Mouse (Mus musculus): ENCODE results near the gene Ppy. TPM values are rescaled to one million over a fixed set of nuclear protein-coding genes. Genes with fewer than 3 reads are reported as not detected.

The Ppy gene
- polyA plus RNA-seq, 1 experiment from 2014 or later, result 4.5 TPM

GRCm38 (mm10) chr11:102053183-102053582 lies 47.9 kb downstream of the Ppy start:
- 58% methylated on average over 7 of the region's 7 CpGs for WGBS
- no peak for ATAC-seq
- Histone ChIP-seq H3K4me1 (replicated peaks) (no peaks in the 10 kb centered on the region), H3K36me3 (no peaks in the 10 kb centered on the region), H3K27ac (no peak overlapping the region), H3K9me3 (no peaks in the 10 kb centered on the region), H3K27me3 (replicated peaks) (no peaks in the 10 kb centered on the region), H3K4me3 (replicated peaks) (no peak overlapping the region), H3K4me2 (replicated peaks) (no peak overlapping the region), H3K9ac (no peak overlapping the region)

- Histone ChIP-seq H3K27me3 (replicated peaks) (no peaks in the 10 kb centered on the region), H3K4me3 (replicated peaks) (no peak overlapping the region), H3K4me2 (replicated peaks) (no peak overlapping the region), H3K36me3 (no peaks in the 10 kb centered on the region), H3K27ac (no peak overlapping the region), H3K9me3 (no peaks in the 10 kb centered on the region), H3K9ac (no peak overlapping the region), H3K4me1 (replicated peaks) (no peaks in the 10 kb centered on the region)
- ATAC-seq, result no peak
- WGBS, result 79% methylated on average over 12 of the region's 12 CpGs
These were observed 48.4 kb downstream of the Ppy start for GRCm38 (mm10) chr11:102052697-102053096.

- Histone ChIP-seq H3K9ac (no peak overlapping the region), H3K36me3 (no peaks in the 10 kb centered on the region), H3K4me1 (replicated peaks) (no peaks in the 10 kb centered on the region), H3K4me3 (replicated peaks) (no peak overlapping the region), H3K4me2 (replicated peaks) (no peak overlapping the region), H3K27ac (peak overlapping the region; percentile 40; the same call in 1 of the 2 replicates), H3K9me3 (no peaks in the 10 kb centered on the region), H3K27me3 (replicated peaks) (no peaks in the 10 kb centered on the region)
- no peak for ATAC-seq
- WGBS, result 46% methylated on average over 4 of the region's 4 CpGs
These were observed 49.2 kb downstream of the Ppy start for GRCm38 (mm10) chr11:102051954-102052353.

- Histone ChIP-seq H3K4me2 (replicated peaks) (no peak overlapping the region), H3K27ac (no peak overlapping the region; the same call in 1 of the 2 replicates)
These were observed 49.6 kb downstream of the Ppy start for GRCm38 (mm10) chr11:102051541-102051940.

More at GRCm38 (mm10) chr11:102051541-102051940, 49.6 kb downstream of the Ppy start:
- ATAC-seq, result no peak
- Histone ChIP-seq H3K4me1 (replicated peaks) (no peaks in the 10 kb centered on the region), H3K36me3 (no peaks in the 10 kb centered on the region), H3K9ac (no peak overlapping the region), H3K9me3 (no peaks in the 10 kb centered on the region), H3K27me3 (replicated peaks) (no peaks in the 10 kb centered on the region), H3K4me3 (replicated peaks) (no peak overlapping the region)
- 69% methylated on average over 4 of the region's 4 CpGs for WGBS

Other genes starting within 250 kb of the Ppy start
- gene Meox1, start 206.9 kb downstream of the Ppy start, polyA plus RNA-seq (2015; fragmentation: Nextera tagmentation; extraction: Ambion mirVana), result 4.4 and 4.5 TPM in 2 replicates
- gene Sost, start 134.3 kb downstream of the Ppy start, polyA plus RNA-seq (2015; fragmentation: Nextera tagmentation; extraction: Ambion mirVana), result 0.13 TPM in 2 replicates
- not detected in 2 replicates for gene Cfap97d1, start 117.0 kb downstream of the Ppy start, polyA plus RNA-seq (2015; fragmentation: Nextera tagmentation; extraction: Ambion mirVana)
- gene Dusp3, start 114.3 kb downstream of the Ppy start, polyA plus RNA-seq (2015; fragmentation: Nextera tagmentation; extraction: Ambion mirVana), result 25.6 and 26.5 TPM in 2 replicates
- gene Mpp3, start 72.9 kb downstream of the Ppy start, polyA plus RNA-seq (2015; fragmentation: Nextera tagmentation; extraction: Ambion mirVana), result 7.6 and 7.9 TPM in 2 replicates
- 0.98 and 1.6 TPM in 2 replicates for gene Cd300lg, start 59.8 kb downstream of the Ppy start, polyA plus RNA-seq (2015; fragmentation: Nextera tagmentation; extraction: Ambion mirVana)
- 6.2 and 6.8 TPM in 2 replicates for gene Mpp2, start 12.8 kb downstream of the Ppy start, polyA plus RNA-seq (2015; fragmentation: Nextera tagmentation; extraction: Ambion mirVana)
- 57.2 and 75.0 TPM in 2 replicates for gene Pyy, start 6.5 kb upstream of the Ppy start, polyA plus RNA-seq (2015; fragmentation: Nextera tagmentation; extraction: Ambion mirVana)
- 24.0 and 25.6 TPM in 2 replicates for gene Nags, start 44.2 kb upstream of the Ppy start, polyA plus RNA-seq (2015; fragmentation: Nextera tagmentation; extraction: Ambion mirVana)
- gene Tmem101, start 55.1 kb upstream of the Ppy start, polyA plus RNA-seq (2015; fragmentation: Nextera tagmentation; extraction: Ambion mirVana), result 23.8 and 26.4 TPM in 2 replicates
- gene Lsm12, start 84.0 kb upstream of the Ppy start, polyA plus RNA-seq (2015; fragmentation: Nextera tagmentation; extraction: Ambion mirVana), result 118 and 140 TPM in 2 replicates
- 31.1 and 33.9 TPM in 2 replicates for gene G6pc3, start 88.3 kb upstream of the Ppy start, polyA plus RNA-seq (2015; fragmentation: Nextera tagmentation; extraction: Ambion mirVana)
- gene Hdac5, start 128.8 kb upstream of the Ppy start, polyA plus RNA-seq (2015; fragmentation: Nextera tagmentation; extraction: Ambion mirVana), result 54.3 and 62.8 TPM in 2 replicates
- gene BC030867, start 147.6 kb upstream of the Ppy start, polyA plus RNA-seq (2015; fragmentation: Nextera tagmentation; extraction: Ambion mirVana), result 13.1 and 13.5 TPM in 2 replicates
- gene Asb16, start 167.4 kb upstream of the Ppy start, polyA plus RNA-seq (2015; fragmentation: Nextera tagmentation; extraction: Ambion mirVana), result 0.08 TPM in 1 of 2 replicates, not detected in the other
- gene Tmub2, start 183.6 kb upstream of the Ppy start, polyA plus RNA-seq (2015; fragmentation: Nextera tagmentation; extraction: Ambion mirVana), result 44.3 and 48.5 TPM in 2 replicates
- 11.8 and 13.6 TPM in 2 replicates for gene Atxn7l3, start 195.3 kb upstream of the Ppy start, polyA plus RNA-seq (2015; fragmentation: Nextera tagmentation; extraction: Ambion mirVana)
- gene Ubtf, start 218.4 kb upstream of the Ppy start, polyA plus RNA-seq (2015; fragmentation: Nextera tagmentation; extraction: Ambion mirVana), result 77.8 and 80.2 TPM in 2 replicates